In the genomic region with DNA sequence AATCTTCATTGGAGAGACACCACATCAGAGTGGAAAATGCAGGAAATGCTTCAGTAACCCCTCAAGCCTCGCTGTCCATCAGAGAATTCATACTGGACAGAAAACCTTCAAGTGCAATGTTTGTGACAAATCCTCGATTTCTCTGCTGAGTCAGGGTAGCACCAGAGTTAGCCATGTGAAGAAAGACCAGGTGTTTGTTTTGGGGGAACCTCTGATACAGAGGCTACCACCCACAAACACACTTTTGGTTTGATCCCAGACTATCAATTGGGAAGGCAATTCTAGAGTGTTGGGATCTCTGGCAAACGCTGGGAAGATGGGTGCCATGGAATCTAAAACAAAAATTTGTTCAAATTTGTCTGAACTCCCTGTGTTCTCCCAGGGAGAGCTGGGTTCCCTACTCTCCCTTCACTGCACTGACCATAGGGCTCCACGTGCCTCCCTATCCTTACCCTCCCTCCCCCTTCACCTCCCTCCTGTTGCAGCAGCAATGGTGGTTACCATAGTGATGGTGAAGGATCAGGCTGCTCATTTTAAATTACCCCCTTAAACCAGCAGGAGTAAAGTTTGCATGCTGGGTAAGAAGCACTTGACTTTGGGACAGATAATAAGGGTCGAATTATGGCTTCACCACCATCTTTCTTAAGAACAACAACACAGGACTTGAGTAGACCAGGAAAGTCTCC, we compare ENCODE assay signal across 19 mouse cellular contexts. TPM values are rescaled to one million over a fixed set of nuclear protein-coding genes. Genes with fewer than 3 reads are reported as not detected.
A peak's percentile ranks its signal among the peaks of the same experiment; 100 is the strongest.
DNase-seq lines count a peak whose midpoint lies in the region; TF ChIP-seq lines count a peak whose summit lies in the region.
"Had no signal": no experiment of that assay in that cellular context is flagged by ENCODE, and none has a peak within 500 bp of the region (broad histone marks: within the 10 kb centered on the region; RNA-seq: fewer than 3 reads in every experiment).

No protein-coding gene starts in this region.

- H3K36me3 ChIP-seq in MEL (ENCODE audit: control insufficient read depth in 1 of 2, insufficient read depth in 2 of 2, low read length in 2 of 2), result peaks cover 0 to 2% of the 10 kb centered on the region in 2 experiments; a peak in 2 of 4 replicates
- H3K36me3 ChIP-seq: hindbrain, embryonic 12.5 days; limb, embryonic 12.5 days; liver, embryonic 13.5 days; lung, embryonic 15.5 days; midbrain, embryonic 10.5 days; neural tube, embryonic 13.5 days had no signal

- H3K4me3 ChIP-seq in layer of hippocampus, adult 2 months, result peak overlapping the region; percentile 84; the same call in 1 of the 2 replicates
- no peak overlapping the region for H3K4me3 ChIP-seq in MEL (ENCODE audit: control insufficient read depth in 1 of 2, insufficient read depth in 1 of 2, low read depth in 2 of 2, low read length in 2 of 2)
- H3K4me3 ChIP-seq: erythroblast, embryonic 14.5 days had no signal

- TF ChIP-seq RAD21 in MEL (IDR thresholded peaks at IDR 0.05; ENCODE audit: low read depth, low read length), result no peak

- TF ChIP-seq CTCF in layer of hippocampus, adult 2 months (conservative IDR thresholded peaks at IDR 0.05), result peak; percentile 33
- TF ChIP-seq CTCF in MEL (IDR thresholded peaks at IDR 0.05 in 2 of 3, conservative IDR thresholded peaks at IDR 0.05 in 1 of 3; ENCODE audit: control insufficient read depth in 1 of 3, insufficient read depth in 1 of 3, low read depth in 2 of 3, low read length in 3 of 3, poor library complexity in 1 of 3, severe bottlenecking in 1 of 3), result no peak

- H3K4me1 ChIP-seq in MEL (ENCODE audit: control insufficient read depth in 1 of 2, insufficient read depth in 2 of 2, low read length in 2 of 2), result peaks cover 4 to 7% of the 10 kb centered on the region in 2 experiments; a peak in 3 of 4 replicates

- no peak for TF ChIP-seq POLR2A in MEL (IDR thresholded peaks at IDR 0.05; ENCODE audit: control insufficient read depth in 1 of 2, insufficient read depth in 1 of 2, low read depth in 1 of 2, low read length in 2 of 2, poor library complexity in 1 of 2)

- peak; percentile 90 for DNase-seq in heart, adult 11 months
- DNase-seq in heart, adult 9 months (ENCODE audit: low spot score in 2 of 2), result no peak
- DNase-seq in layer of hippocampus, adult 2 months (ENCODE audit: low spot score in 2 of 2), result no peak
- DNase-seq in layer of hippocampus, postnatal 36 days, result no peak
- DNase-seq in MEL (ENCODE audit: low read depth, low spot score), result peak; percentile 20
- DNase-seq in brain, adult 2 months (ENCODE audit: low read depth, low spot score), result peak; percentile 13
- no peak for DNase-seq in embryo, embryonic 10.5 days (ENCODE audit: low spot score)
- DNase-seq: gastrocnemius, postnatal 10 days; kidney, postnatal 14 days; liver, embryonic 13.5 days had no signal

- no peak for TF ChIP-seq EP300 in MEL (IDR thresholded peaks at IDR 0.05; ENCODE audit: low read depth in 1 of 2, low read length in 2 of 2)

- no peak overlapping the region for H3K9ac ChIP-seq in MEL (ENCODE audit: control insufficient read depth, low read depth, low read length, poor library complexity, severe bottlenecking)
- H3K9ac ChIP-seq: forebrain, embryonic 13.5 days; limb, embryonic 12.5 days had no signal

- H3K27ac ChIP-seq in layer of hippocampus, adult 2 months, result peak overlapping the region; percentile 95
- no peak overlapping the region for H3K27ac ChIP-seq in MEL (ENCODE audit: control insufficient read depth, low read depth, low read length)
- H3K27ac ChIP-seq: macrophage; midbrain, embryonic 10.5 days had no signal

- no peaks in the 10 kb centered on the region for H3K27me3 ChIP-seq in MEL (ENCODE audit: control insufficient read depth in 1 of 2, insufficient read depth in 2 of 2, low read length in 2 of 2)
- H3K27me3 ChIP-seq: forebrain, embryonic 13.5 days; hindbrain, embryonic 12.5 days; limb, embryonic 12.5 days; liver, embryonic 13.5 days; lung, embryonic 15.5 days; neural tube, embryonic 13.5 days had no signal

- peaks cover 5% of the 10 kb centered on the region; the same call in 1 of the 2 replicates for H3K79me2 ChIP-seq in MEL (ENCODE audit: control insufficient read depth, insufficient read depth, low read length, poor library complexity)

- no peaks in the 10 kb centered on the region for H3K9me3 ChIP-seq in MEL (replicated peaks; ENCODE audit: insufficient read depth, low read length)
- H3K9me3 ChIP-seq: forebrain, embryonic 13.5 days; hindbrain, embryonic 12.5 days; limb, embryonic 12.5 days; liver, embryonic 13.5 days; lung, embryonic 15.5 days; midbrain, embryonic 10.5 days; neural tube, embryonic 13.5 days had no signal

TF ChIP-seq in MEL, 35 proteins besides CTCF, POLR2A, EP300 and RAD21:
- TF ChIP-seq NRF1 (IDR thresholded peaks at IDR 0.05; ENCODE audit: insufficient read depth, low read depth, low read length, poor library complexity, severe bottlenecking) (no peak), KAT2A (conservative IDR thresholded peaks at IDR 0.05; ENCODE audit: low read depth, low read length) (no peak), BHLHE40 (IDR thresholded peaks at IDR 0.05; ENCODE audit: borderline replicate concordance, low read depth, low read length) (no peak), HCFC1 (IDR thresholded peaks at IDR 0.05; ENCODE audit: low read depth, low read length) (no peak), SIN3A (IDR thresholded peaks at IDR 0.05; ENCODE audit: low read length) (no peak), TBP (IDR thresholded peaks at IDR 0.05; ENCODE audit: low read depth, low read length) (no peak), ZC3H11A (IDR thresholded peaks at IDR 0.05; ENCODE audit: low read depth, low read length) (no peak), JUND (IDR thresholded peaks at IDR 0.05; ENCODE audit: low read depth, low read length) (no peak), UBTF (IDR thresholded peaks at IDR 0.05; ENCODE audit: borderline replicate concordance, insufficient read depth, low read depth, low read length) (no peak), CHD1 (IDR thresholded peaks at IDR 0.05; ENCODE audit: low read depth, low read length) (no peak), GABPA (IDR thresholded peaks at IDR 0.05; ENCODE audit: low read depth, low read length) (no peak), MAFK (IDR thresholded peaks at IDR 0.05; ENCODE audit: borderline replicate concordance, low read depth, low read length) (no peak), SMC3 (IDR thresholded peaks at IDR 0.05; ENCODE audit: low read depth, low read length) (no peak), POLR2AphosphoS5 (IDR thresholded peaks at IDR 0.05; ENCODE audit: borderline replicate concordance, low read depth, low read length) (no peak), ZKSCAN1 (IDR thresholded peaks at IDR 0.05; ENCODE audit: low read depth, low read length) (no peak), E2F4 (IDR thresholded peaks at IDR 0.05; ENCODE audit: borderline replicate concordance, low read depth, low read length) (no peak), USF2 (IDR thresholded peaks at IDR 0.05; ENCODE audit: borderline replicate concordance in 1 of 2, insufficient read depth in 1 of 2, low read depth in 1 of 2, low read length in 2 of 2) (no peak), CHD2 (IDR thresholded peaks at IDR 0.05; ENCODE audit: low read length) (no peak)

RNA-seq across cellular contexts. Expression of a gene that starts 4.6 kb away (rescaled TPM):
- 1 to 10 TPM; 5.7 to 7.4 TPM for total RNA-seq in layer of hippocampus, adult 2 months (2021)
- total RNA-seq in layer of hippocampus, postnatal 36 days (2021), result 1 to 10 TPM; 7.5 to 8.9 TPM
- total RNA-seq in MEL (2012; rRNA removed), result 3.5 and 4.0 TPM in 2 replicates
- 1 to 10 TPM in 1 of 2 experiments, not detected in 1; 2.8 TPM for polyA plus RNA-seq in MEL (2012; ENCODE audit: insufficient read depth in 1 of 2, insufficient read length in 2 of 2, low read depth in 1 of 2, low replicate concordance in 2 of 2, missing spikeins in 1 of 2)
- polyA plus RNA-seq: small intestine, adult 2 months had no signal

RNA-seq across cellular contexts. Expression of a gene that starts 36.0 kb away (rescaled TPM):
- total RNA-seq in layer of hippocampus, adult 2 months (2021), result 10 to 100 TPM; 11.0 to 12.2 TPM
- 10 to 100 TPM; 11.8 to 12.7 TPM for total RNA-seq in layer of hippocampus, postnatal 36 days (2021)
- total RNA-seq in MEL (2012; rRNA removed), result 2.3 and 3.5 TPM in 2 replicates
- 1 to 10 TPM in 1 of 2 experiments, not detected in 1; 3.2 TPM for polyA plus RNA-seq in MEL (2012; ENCODE audit: insufficient read depth in 1 of 2, insufficient read length in 2 of 2, low read depth in 1 of 2, low replicate concordance in 2 of 2, missing spikeins in 1 of 2)

RNA-seq across cellular contexts. Expression of a gene that starts 42.0 kb away (rescaled TPM):
- 1 to 10 TPM; 5.0 to 5.7 TPM for total RNA-seq in layer of hippocampus, adult 2 months (2021)
- total RNA-seq in layer of hippocampus, postnatal 36 days (2021), result 1 to 10 TPM; 4.3 to 4.7 TPM
- 1.8 TPM in 2 replicates for total RNA-seq in MEL (2012; rRNA removed)
- polyA plus RNA-seq in MEL (2012; ENCODE audit: insufficient read depth in 1 of 2, insufficient read length in 2 of 2, low read depth in 1 of 2, low replicate concordance in 2 of 2, missing spikeins in 1 of 2), result 1 to 10 TPM in 1 of 2 experiments, not detected in 1; 2.2 TPM

Comparison
In these comparisons a context has a peak if more than half of its experiments do, and no peak if none do; other contexts are left out.
1. DNase-seq: peak in heart, adult 11 months (single experiment), MEL (single experiment) and brain, adult 2 months (single experiment); none in heart, adult 9 months (0 of 2), layer of hippocampus, adult 2 months (0 of 2), layer of hippocampus, postnatal 36 days (0 of 2) and embryo, embryonic 10.5 days (single experiment).